8 mouse cellular contexts compared by ENCODE assay signal in the genomic region with DNA sequence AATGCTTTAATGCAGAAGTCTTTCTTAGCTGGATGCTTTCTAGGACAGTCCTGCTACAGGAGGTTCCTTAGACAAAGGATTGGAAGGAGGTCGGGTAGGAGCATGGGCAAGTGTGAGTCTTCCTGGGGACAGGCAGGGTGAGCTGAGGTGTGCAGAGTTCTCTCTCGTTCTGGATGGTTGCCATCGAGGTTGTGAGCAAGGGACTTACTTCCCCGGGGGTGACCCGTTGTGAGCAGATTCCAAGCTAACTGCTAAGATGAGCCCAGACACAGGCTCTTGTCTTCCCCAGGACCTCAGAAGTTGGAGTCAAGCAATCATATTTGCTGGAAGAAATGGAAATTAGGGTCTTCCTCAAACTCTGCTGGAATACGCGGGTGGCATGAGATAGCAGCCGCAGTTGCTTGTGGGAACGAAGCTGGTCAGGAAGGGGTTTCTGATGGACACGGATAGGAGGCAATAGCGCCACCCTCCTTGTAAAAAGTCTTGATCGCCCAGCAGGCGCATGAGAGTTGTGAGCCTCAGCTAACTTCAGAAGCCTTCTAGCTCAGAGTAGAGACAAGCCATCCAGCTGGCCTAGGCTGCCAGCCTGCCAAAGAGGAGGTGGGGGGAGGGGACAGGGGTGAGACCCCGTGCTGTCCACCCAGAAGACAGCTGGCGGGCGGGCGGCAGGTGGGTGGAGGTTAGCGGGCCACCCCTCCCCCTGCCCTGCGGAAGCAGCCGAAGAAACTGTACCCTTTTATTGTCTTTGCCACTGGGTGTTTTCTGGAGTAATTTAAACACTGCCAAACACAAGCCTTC. TPM values are rescaled to one million over a fixed set of nuclear protein-coding genes. Genes with fewer than 3 reads are reported as not detected.
DNase-seq lines count a peak whose midpoint lies in the region; ATAC-seq and TF ChIP-seq lines count a peak whose summit lies in the region.

No protein-coding gene starts in this region.

- intact Hi-C loops in gastrocnemius, adult 2 months (cut with DNase I), result no loop called here

- peak overlapping the region; percentile 80 for H3K4me2 ChIP-seq in intestine, embryonic 14.5 days (ENCODE audit: low read length)
- peak overlapping the region; percentile 72 for H3K4me2 ChIP-seq in midbrain, embryonic 16.5 days (ENCODE audit: low read length)
- peak overlapping the region; percentile 69 for H3K4me2 ChIP-seq in stomach, embryonic 14.5 days (replicated peaks; ENCODE audit: low read depth, low read length)

- H3K27me3 ChIP-seq in intestine, embryonic 14.5 days (replicated peaks; ENCODE audit: control insufficient read depth, insufficient read depth, low read length), result no peaks in the 10 kb centered on the region
- H3K27me3 ChIP-seq in liver, adult 2 months (ENCODE audit: control insufficient read depth, insufficient read depth, low read length), result no peaks in the 10 kb centered on the region
- H3K27me3 ChIP-seq in midbrain, embryonic 16.5 days (ENCODE audit: control insufficient read depth, insufficient read depth, low read depth, low read length), result 0 out of 2 replicates have a peak, but pooled peaks cover 3% of the 10 kb centered on the region
- H3K27me3 ChIP-seq in stomach, embryonic 14.5 days (ENCODE audit: control insufficient read depth, insufficient read depth, low read length), result no peaks in the 10 kb centered on the region

- H3K9ac ChIP-seq in intestine, embryonic 14.5 days (ENCODE audit: low read length), result peak overlapping the region; percentile 42
- peak overlapping the region; percentile 75 for H3K9ac ChIP-seq in liver, adult 2 months (ENCODE audit: low read depth, low read length)
- peak overlapping the region; percentile 56 for H3K9ac ChIP-seq in midbrain, embryonic 16.5 days (ENCODE audit: low read depth, low read length)
- peak overlapping the region; percentile 12; the same call in 1 of the 2 replicates for H3K9ac ChIP-seq in stomach, embryonic 14.5 days (replicated peaks; ENCODE audit: low read depth, low read length)

- 5% methylated on average over 20 of the region's 20 CpGs for WGBS in intestine, embryonic 14.5 days
- 5% methylated on average over 20 of the region's 20 CpGs for WGBS in liver, adult 2 months
- WGBS in midbrain, embryonic 16.5 days, result 5% methylated on average over 18 of the region's 20 CpGs
- WGBS in stomach, embryonic 14.5 days, result 2% methylated on average over 20 of the region's 20 CpGs

- peak overlapping the region; percentile 81 for H3K4me3 ChIP-seq in gastrocnemius, adult 2 months
- peak overlapping the region; percentile 36 for H3K4me3 ChIP-seq in intestine, embryonic 14.5 days (ENCODE audit: low read depth, low read length)
- H3K4me3 ChIP-seq in liver, adult 2 months (ENCODE audit: insufficient read depth, low read depth, low read length), result peak overlapping the region; percentile 59
- peak overlapping the region; percentile 36 for H3K4me3 ChIP-seq in midbrain, embryonic 16.5 days (ENCODE audit: low read depth, low read length)
- H3K4me3 ChIP-seq in stomach, embryonic 14.5 days (ENCODE audit: low read depth, low read length), result peak overlapping the region; percentile 27

- H3K4me1 ChIP-seq in intestine, embryonic 14.5 days (replicated peaks; ENCODE audit: control insufficient read depth, insufficient read depth, low read length), result peaks cover 21% of the 10 kb centered on the region
- peaks cover 16% of the 10 kb centered on the region for H3K4me1 ChIP-seq in liver, adult 2 months (ENCODE audit: control insufficient read depth, insufficient read depth, low read length)
- H3K4me1 ChIP-seq in midbrain, embryonic 16.5 days (ENCODE audit: control insufficient read depth, insufficient read depth, low read length), result peaks cover 13% of the 10 kb centered on the region
- H3K4me1 ChIP-seq in stomach, embryonic 14.5 days (ENCODE audit: control insufficient read depth, insufficient read depth, low read length), result peaks cover 19% of the 10 kb centered on the region; the same call in 1 of the 2 replicates

- no peaks in the 10 kb centered on the region for H3K9me3 ChIP-seq in intestine, embryonic 14.5 days (ENCODE audit: control insufficient read depth, low read length)
- H3K9me3 ChIP-seq in midbrain, embryonic 16.5 days (replicated peaks; ENCODE audit: control insufficient read depth, low read length, poor library complexity, severe bottlenecking), result no peaks in the 10 kb centered on the region
- H3K9me3 ChIP-seq in stomach, embryonic 14.5 days (ENCODE audit: control insufficient read depth, low read depth, low read length), result no peaks in the 10 kb centered on the region

- peak; percentile 55 for TF ChIP-seq CTCF in gastrocnemius, adult 2 months (IDR thresholded peaks at IDR 0.05)
- peak; percentile 24; the same call in 1 of the 2 replicates for TF ChIP-seq CTCF in liver, adult 2 months (IDR thresholded peaks at IDR 0.05; ENCODE audit: low read depth, low read length)

- peak overlapping the region; percentile 97 for H3K27ac ChIP-seq in gastrocnemius, adult 2 months
- H3K27ac ChIP-seq in intestine, embryonic 14.5 days (ENCODE audit: low read depth), result peak overlapping the region; percentile 83
- H3K27ac ChIP-seq in liver, adult 2 months (replicated peaks; ENCODE audit: insufficient read depth, low read depth, low read length), result peak overlapping the region; percentile 87
- no peak overlapping the region for H3K27ac ChIP-seq in midbrain, embryonic 16.5 days (ENCODE audit: low read length)
- H3K27ac ChIP-seq in stomach, embryonic 14.5 days (ENCODE audit: low read length), result peak overlapping the region; percentile 85

- peak; percentile 69 for ATAC-seq in intestine, embryonic 14.5 days (replicated peaks; ENCODE audit: low FRiP score, low TSS enrichment, low read depth)
- ATAC-seq in midbrain, embryonic 16.5 days, result peak; percentile 49
- peak; percentile 47 for ATAC-seq in stomach, embryonic 14.5 days (ENCODE audit: insufficient number of reproducible peaks, insufficient read depth, low FRiP score, low read depth)

- H3K36me3 ChIP-seq in intestine, embryonic 14.5 days (ENCODE audit: control insufficient read depth, insufficient read depth, low read length), result no peaks in the 10 kb centered on the region
- no peaks in the 10 kb centered on the region for H3K36me3 ChIP-seq in liver, adult 2 months (ENCODE audit: control insufficient read depth, insufficient read depth, low read length)
- no peaks in the 10 kb centered on the region for H3K36me3 ChIP-seq in midbrain, embryonic 16.5 days (ENCODE audit: control insufficient read depth, insufficient read depth, low read length)
- no peaks in the 10 kb centered on the region for H3K36me3 ChIP-seq in stomach, embryonic 14.5 days (ENCODE audit: control insufficient read depth, insufficient read depth, low read length)

- peak; percentile 98 for DNase-seq in heart, adult 11 months
- DNase-seq in heart, adult 8-10 months (ENCODE audit: low spot score), result no peak
- peak; percentile 25 to 68 for DNase-seq in cerebellum, postnatal 4 days (ENCODE audit: low spot score in 2 of 2)
- peak; percentile 83 for DNase-seq in gastrocnemius, adult 2 months
- DNase-seq in intestine, embryonic 14.5 days (ENCODE audit: low spot score), result peak; percentile 80
- peak; percentile 76 for DNase-seq in liver, adult 2 months (ENCODE audit: extremely low read depth, low read depth, low spot score)

- H3K79me2 ChIP-seq in liver, adult 2 months (ENCODE audit: control insufficient read depth, insufficient read depth, low read length), result no peaks in the 10 kb centered on the region

- no peak for TF ChIP-seq POLR2A in liver, adult 2 months (IDR thresholded peaks at IDR 0.05; ENCODE audit: extremely low read depth, insufficient read depth, low read length)

RNA-seq across cellular contexts. Expression of gene Wdr26, which starts 44.3 kb away (rescaled TPM):
- total RNA-seq in heart, adult 8-10 months (2022), result 10 to 100 TPM; 87.5 to 93.5 (median 89.2) TPM
- total RNA-seq in gastrocnemius, adult 2 months (2021), result 100 to 1,000 TPM in 1 of 2 experiments, 10 to 100 TPM in 1; 99.7 to 104 TPM
- polyA plus RNA-seq in intestine, embryonic 14.5 days (2014; fragmentation: Nextera tagmentation; extraction: Ambion mirVana), result 40.0 and 43.5 TPM in 2 replicates
- 61.4 and 66.4 TPM in 2 replicates for total RNA-seq in liver, adult 2 months (2014; rRNA removed)
- polyA plus RNA-seq in liver, adult 2 months (2012; rRNA removed), result 20.9 and 22.1 TPM in 2 replicates
- polyA plus RNA-seq in midbrain, embryonic 16.5 days (2015; fragmentation: Nextera tagmentation; extraction: Ambion mirVana), result 32.7 and 33.7 TPM in 2 replicates
- polyA plus RNA-seq in stomach, embryonic 14.5 days (2014; fragmentation: Nextera tagmentation; extraction: Ambion mirVana), result 54.7 and 56.7 TPM in 2 replicates

Comparison
In these comparisons a context has a peak if more than half of its experiments do, and no peak if none do; other contexts are left out.
1. H3K4me3 ChIP-seq: peak in every context shown above with its lines; median percentile 81 in gastrocnemius, adult 2 months; 59 in liver, adult 2 months; 36 in intestine, embryonic 14.5 days; 36 in midbrain, embryonic 16.5 days; 27 in stomach, embryonic 14.5 days.
2. H3K9ac ChIP-seq: peak in every context shown above with its lines; median percentile 75 in liver, adult 2 months; 56 in midbrain, embryonic 16.5 days; 42 in intestine, embryonic 14.5 days; 12 in stomach, embryonic 14.5 days.